Mouse (Mus musculus): Measurements from ENCODE around the gene Manbal. TPM values are rescaled to one million over a fixed set of nuclear protein-coding genes. Genes with fewer than 3 reads are reported as not detected.
"Not testable (repeated sequence)": the region's sequence is repeated elsewhere in the genome, so short reads cannot be mapped to it uniquely, and the experiment has no call there.

Gene Manbal
- total RNA-seq, 2 experiments from 2014 or later = 52.0 to 55.7 TPM

DNA sequence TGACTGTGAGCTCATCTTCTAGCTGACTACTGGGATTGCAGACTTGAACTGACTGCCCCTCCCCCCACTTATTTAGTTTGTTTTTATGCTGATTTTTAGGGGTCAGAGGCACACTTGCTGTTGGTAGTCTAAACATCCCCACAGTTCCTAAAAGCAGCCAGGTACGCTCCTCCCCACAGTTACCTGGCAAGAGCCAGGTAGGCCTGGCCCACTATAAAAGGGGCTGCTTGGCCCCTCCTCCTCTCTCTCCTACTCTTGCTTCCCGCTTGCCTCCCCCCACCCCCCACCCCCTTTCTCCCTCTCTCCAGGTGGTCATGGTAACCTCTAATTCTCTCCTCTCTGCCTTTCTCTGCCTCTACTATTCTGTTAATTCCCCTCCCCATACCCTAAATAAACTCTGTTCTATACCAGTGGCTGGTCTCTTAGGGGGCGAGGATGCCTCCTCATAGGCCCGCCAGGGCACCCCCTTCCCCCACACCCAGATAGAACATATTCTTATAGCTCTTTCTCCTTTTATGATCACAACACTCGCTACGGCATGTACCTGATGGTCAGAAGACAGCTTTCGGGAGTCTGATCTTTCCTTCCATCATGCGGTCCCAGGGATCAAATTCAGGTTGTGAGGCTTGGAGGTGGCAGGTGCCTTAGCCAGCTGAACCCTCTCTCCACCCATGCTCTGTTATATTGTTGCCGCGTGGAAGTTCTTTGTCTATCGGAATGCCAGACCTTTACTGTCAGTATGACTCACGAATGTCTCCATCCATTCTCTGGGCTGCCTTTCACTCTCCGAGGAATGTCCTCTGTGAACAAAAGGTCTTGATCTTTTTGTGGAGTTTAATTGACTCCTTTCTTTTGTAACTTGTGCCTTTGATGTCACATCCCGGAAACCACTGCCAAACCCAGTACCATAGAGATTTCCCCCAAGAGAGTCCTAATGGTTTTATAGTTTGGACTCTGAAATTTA is 8.7 kb downstream of the Manbal start:
- no peak overlapping the region for H3K4me3 ChIP-seq
- peak overlapping the region; percentile 33; the same call in 1 of the 2 replicates for H3K27ac ChIP-seq
- DNase-seq (ENCODE audit: low spot score in 2 of 2) = no peak
- no peak for TF ChIP-seq CTCF (conservative IDR thresholded peaks at IDR 0.05)

GRCm38 (mm10) chr2:157376995-157377394 is 9.6 kb downstream of the Manbal start:
- no peak for DNase-seq (ENCODE audit: low spot score in 2 of 2)
- TF ChIP-seq CTCF (conservative IDR thresholded peaks at IDR 0.05) = no peak
- H3K4me3 ChIP-seq = no peak overlapping the region

DNA sequence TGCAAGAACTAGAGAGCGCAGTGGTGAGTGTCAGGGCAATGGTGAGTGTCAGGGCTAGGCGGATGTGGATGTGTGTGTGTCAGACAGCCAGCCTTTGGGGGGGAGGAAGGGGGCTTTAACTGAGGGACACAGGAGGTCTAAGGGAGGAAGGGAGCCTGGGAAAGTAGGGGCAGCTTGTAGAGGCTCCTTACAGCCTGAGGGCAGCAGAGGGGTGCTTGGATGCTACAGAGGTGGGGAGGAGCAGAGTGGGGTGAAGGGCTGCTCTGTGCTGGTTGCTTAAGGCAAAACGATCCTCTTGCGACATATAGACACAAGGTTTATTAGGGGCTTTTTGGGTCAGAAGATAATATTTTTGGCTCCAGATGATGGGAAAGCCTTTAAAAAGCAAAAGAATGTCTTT is 17.4 kb downstream of the Manbal start:
- TF ChIP-seq CTCF (conservative IDR thresholded peaks at IDR 0.05) = no peak
- Histone ChIP-seq H3K4me3 (no peak overlapping the region), H3K27ac (peak overlapping the region; percentile 34; the same call in 1 of the 2 replicates)
- DNase-seq (ENCODE audit: low spot score in 2 of 2) = no peak

More at GRCm38 (mm10) chr2:157376995-157377394, 9.6 kb downstream of the Manbal start:
- no peak overlapping the region for H3K27ac ChIP-seq

- H3K27ac ChIP-seq; DNase-seq (ENCODE audit: low spot score in 2 of 2); H3K4me3 ChIP-seq: not testable (repeated sequence)
Measured at GRCm38 (mm10) chr2:157388901-157389590, 21.7 kb downstream of the Manbal start.

DNA sequence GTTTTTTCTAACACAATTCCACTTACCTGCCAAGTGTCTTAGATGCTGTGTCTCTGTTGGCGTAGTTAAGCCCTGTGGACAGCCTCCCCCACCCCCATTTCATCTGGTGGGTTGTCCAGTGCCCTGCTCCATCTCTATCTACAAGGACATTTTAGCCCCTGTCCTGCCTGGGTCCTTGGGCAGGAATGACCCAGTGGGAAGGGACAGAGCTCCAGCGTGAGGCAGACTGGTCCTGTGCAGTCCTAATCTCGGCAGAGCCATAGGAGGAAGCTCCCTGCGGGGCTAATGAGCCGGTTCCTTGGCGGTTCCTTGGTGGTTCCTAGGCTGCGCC is 22.2 kb downstream of the Manbal start:
- DNase-seq (ENCODE audit: low spot score in 2 of 2) = no peak
- H3K4me3 ChIP-seq = no peak overlapping the region
- H3K27ac ChIP-seq = no peak overlapping the region
- no peak for TF ChIP-seq CTCF (conservative IDR thresholded peaks at IDR 0.05)

- DNase-seq (ENCODE audit: low spot score in 2 of 2) = no peak
- H3K27ac ChIP-seq = no peak overlapping the region
- no peak for TF ChIP-seq CTCF (conservative IDR thresholded peaks at IDR 0.05)
- no peak overlapping the region for H3K4me3 ChIP-seq
Measured at GRCm38 (mm10) chr2:157392331-157392730, 24.9 kb downstream of the Manbal start.

DNA sequence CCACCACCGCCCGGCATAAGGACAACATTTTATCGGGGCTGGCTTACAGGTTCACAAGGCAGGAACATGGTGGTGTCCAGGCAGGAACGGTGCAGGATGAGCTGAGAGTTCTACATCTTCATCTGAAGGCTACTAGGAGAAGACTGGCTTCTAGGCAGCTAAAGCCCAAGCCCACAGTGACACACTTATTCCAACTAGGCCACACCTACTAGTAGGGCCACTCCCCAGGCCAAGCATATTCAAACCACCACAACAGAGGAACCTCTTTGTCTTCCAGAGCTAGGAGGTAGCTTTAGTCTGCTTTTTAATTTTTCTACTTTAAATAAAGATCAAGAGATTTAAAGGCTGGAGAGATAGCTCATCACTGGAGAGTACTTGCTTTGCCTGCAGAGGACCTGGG is 26.2 kb downstream of the Manbal start:
- DNase-seq (ENCODE audit: low spot score in 2 of 2) = no peak

GRCm38 (mm10) chr2:157394868-157395267 is 27.5 kb downstream of the Manbal start:
- Histone ChIP-seq H3K4me3 (no peak overlapping the region), H3K27ac (peak overlapping the region; percentile 28; the same call in 1 of the 2 replicates)
- no peak for TF ChIP-seq CTCF (conservative IDR thresholded peaks at IDR 0.05)
- no peak for DNase-seq (ENCODE audit: low spot score in 2 of 2)

More for the DNA sequence above, 26.2 kb downstream of the Manbal start:
- no peak for TF ChIP-seq CTCF (conservative IDR thresholded peaks at IDR 0.05)
- H3K4me3 ChIP-seq = no peak overlapping the region
- no peak overlapping the region for H3K27ac ChIP-seq

DNA sequence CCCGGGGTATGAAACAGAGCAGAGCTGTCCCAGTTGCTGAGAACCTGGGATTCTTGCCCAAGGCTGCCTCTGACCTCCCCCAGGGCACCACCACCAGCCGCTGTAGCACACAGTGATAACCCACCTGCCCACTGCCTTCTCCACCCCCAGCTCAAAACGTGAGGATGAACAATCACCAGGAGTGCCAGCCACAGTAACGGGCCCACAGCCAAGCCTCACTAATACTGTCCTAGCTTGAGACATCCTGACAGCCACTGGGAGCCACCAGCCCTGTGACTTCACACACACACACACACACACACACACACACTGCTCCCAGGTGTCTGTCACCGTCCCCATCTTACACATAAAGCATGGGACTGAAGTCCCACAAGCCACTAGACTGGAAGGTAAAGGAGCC is 28.0 kb downstream of the Manbal start:
- no peak for TF ChIP-seq CTCF (conservative IDR thresholded peaks at IDR 0.05)
- no peak for DNase-seq (ENCODE audit: low spot score in 2 of 2)
- Histone ChIP-seq H3K4me3 (no peak overlapping the region), H3K27ac (peak overlapping the region; percentile 67)

DNA sequence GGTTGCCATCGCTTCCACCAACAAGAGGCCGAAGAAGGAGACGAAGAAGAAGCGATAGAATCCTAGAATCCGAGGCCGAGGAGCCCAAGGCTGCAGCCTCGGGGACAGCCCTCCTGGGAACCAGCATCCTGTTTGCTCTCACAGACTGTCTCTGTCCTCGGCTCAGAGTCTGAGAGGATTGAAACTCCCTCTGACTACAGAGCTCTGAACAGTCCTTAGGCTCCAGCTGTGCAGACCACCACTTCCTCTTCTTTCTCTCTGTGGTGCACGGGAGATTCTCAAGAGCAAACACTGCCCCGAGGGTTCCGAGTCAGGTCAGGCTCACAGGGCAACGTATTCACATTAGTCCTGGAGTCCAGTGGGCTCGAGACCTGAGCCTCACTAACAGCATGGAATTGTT is 28.6 kb downstream of the Manbal start:
- no peak for TF ChIP-seq CTCF (conservative IDR thresholded peaks at IDR 0.05)
- DNase-seq (ENCODE audit: low spot score in 2 of 2) = no peak
- Histone ChIP-seq H3K27ac (peak overlapping the region; percentile 67), H3K4me3 (no peak overlapping the region)

- TF ChIP-seq CTCF (conservative IDR thresholded peaks at IDR 0.05) = no peak
- DNase-seq (ENCODE audit: low spot score in 2 of 2) = no peak
- H3K27ac ChIP-seq = no peak overlapping the region
- H3K4me3 ChIP-seq = no peak overlapping the region
Measured at GRCm38 (mm10) chr2:157397376-157397775, 30.0 kb downstream of the Manbal start.

GRCm38 (mm10) chr2:157398539-157398938 is 31.1 kb downstream of the Manbal start:
- Histone ChIP-seq H3K4me3 (no peak overlapping the region), H3K27ac (no peak overlapping the region)
- TF ChIP-seq CTCF (conservative IDR thresholded peaks at IDR 0.05) = peak; percentile 59
- no peak for DNase-seq (ENCODE audit: low spot score in 2 of 2)

DNA sequence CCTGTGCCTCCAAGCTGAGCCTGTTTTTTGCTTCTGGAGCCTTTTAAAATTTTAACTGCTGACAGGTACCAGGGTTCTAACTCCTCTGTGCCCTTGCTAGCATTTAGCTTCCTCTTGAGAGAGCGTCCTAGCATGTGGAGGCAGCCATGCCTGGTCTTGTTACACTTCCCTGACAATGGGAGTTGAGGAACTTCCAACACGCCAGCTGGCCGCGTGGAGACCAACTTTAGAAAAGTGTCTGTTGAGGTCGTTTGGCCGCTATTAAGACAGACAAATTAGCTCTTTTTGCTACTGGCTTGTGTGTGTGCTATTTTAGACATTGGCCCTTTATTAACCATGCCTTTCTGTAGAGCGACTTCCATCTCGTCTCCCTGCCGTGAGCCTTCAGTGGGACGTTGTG is 32.4 kb downstream of the Manbal start:
- H3K27ac ChIP-seq = no peak overlapping the region
- no peak for DNase-seq (ENCODE audit: low spot score in 2 of 2)
- no peak overlapping the region for H3K4me3 ChIP-seq
- no peak for TF ChIP-seq CTCF (conservative IDR thresholded peaks at IDR 0.05)

All from layer of hippocampus, adult 2 months (tissue).